Mouse (Mus musculus): ENCODE measurements around the gene Armc8.

DNA sequence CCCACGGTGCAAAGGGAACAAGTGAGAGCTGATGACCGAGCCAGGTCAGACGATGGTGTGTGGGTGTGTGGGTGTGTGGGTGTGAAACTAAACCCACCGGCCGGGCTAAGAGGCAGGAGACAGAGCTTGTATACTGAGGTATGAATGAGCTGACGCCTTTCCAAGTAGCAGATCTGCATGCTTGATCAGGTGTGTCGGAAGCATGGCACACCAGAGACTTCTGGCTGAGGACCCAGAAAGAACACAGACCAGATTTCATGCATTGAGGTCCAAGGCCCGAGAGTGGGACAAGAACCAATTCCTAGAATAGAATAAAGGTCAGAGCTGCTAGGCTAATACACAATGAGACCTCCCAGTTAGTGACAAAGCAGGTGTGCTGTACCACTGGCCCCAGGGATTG is 129.6 kb downstream of the Armc8 start:
- TF ChIP-seq USF1 (IDR thresholded peaks at IDR 0.05; ENCODE audit: low read depth) (no peak), POLR2A (IDR thresholded peaks at IDR 0.05; ENCODE audit: insufficient read length, low read depth) (no peak), MYOG (IDR thresholded peaks at IDR 0.05; ENCODE audit: control insufficient read depth in 1 of 3, insufficient read depth in 1 of 3, insufficient read length in 2 of 3, low read depth in 2 of 3) (no peak)
